Mouse (Mus musculus) megakaryocyte, embryonic 14.5 days (primary cell): ENCODE measurements around the gene Ccdc32.

Experiments
- FLI1 ChIP-seq: IDR thresholded peaks from 2 replicates; pipeline ENCODE4 v1.6.1; 2012; ENCODE audit warnings: low read length, inconsistent platforms, mixed read lengths
- GATA1 ChIP-seq: IDR thresholded peaks from 3 replicates; pipeline ENCODE4 v1.6.1; 2012; ENCODE audit warnings: mixed read lengths, low read length, inconsistent platforms, borderline replicate concordance

DNA sequence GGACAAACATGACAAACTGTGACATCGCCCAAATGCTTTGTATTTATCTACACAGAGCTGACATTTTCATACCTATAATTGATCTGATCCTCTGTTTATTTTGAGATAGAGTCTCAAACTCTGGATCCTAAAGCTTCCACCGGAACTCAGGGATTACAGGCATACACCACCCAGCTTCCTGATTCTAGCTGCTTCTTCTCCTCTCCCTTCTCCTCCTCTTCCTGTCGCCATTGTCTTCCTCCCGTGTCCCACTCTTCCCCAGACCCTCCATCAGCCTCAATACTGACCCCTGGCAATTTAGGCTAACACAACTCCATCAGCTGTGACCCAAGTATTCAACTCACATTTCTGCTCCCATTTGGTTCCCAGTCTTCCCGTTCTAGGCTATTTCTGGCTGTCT lies 52.3 kb downstream of the Ccdc32 start:
- TF ChIP-seq GATA1: no peak
- TF ChIP-seq FLI1: no peak
